Mouse (Mus musculus) mature B cell (primary cell): ENCODE measurements around the gene St7.

Experiments
- in situ Hi-C: fragments of 300-500 bp; cut with MboI; formaldehyde crosslinking; loops from 2 replicates; pipeline ENCODE4 v1.14.3; 2019

St7 gene

GRCm38 (mm10) chr6:17814074-17814649 is 121.4 kb downstream of the St7 start:
- in situ Hi-C loops: no loop called here

- in situ Hi-C loops: no loop called here
These were observed 124.2 kb downstream of the St7 start for GRCm38 (mm10) chr6:17816865-17817435.

GRCm38 (mm10) chr6:17823614-17824013 is 130.9 kb downstream of the St7 start:
- in situ Hi-C loops: no loop called here

GRCm38 (mm10) chr6:17824735-17825134 is 132.0 kb downstream of the St7 start:
- in situ Hi-C loops: no loop called here

- in situ Hi-C loops: no loop called here
These were observed 135.6 kb downstream of the St7 start for GRCm38 (mm10) chr6:17828382-17828781.

GRCm38 (mm10) chr6:17829981-17830380 is 137.2 kb downstream of the St7 start:
- in situ Hi-C loops: no loop called here

- in situ Hi-C loops: no loop called here
These were observed 141.8 kb downstream of the St7 start for GRCm38 (mm10) chr6:17834493-17834892.

GRCm38 (mm10) chr6:17835693-17836092 is 143.0 kb downstream of the St7 start:
- in situ Hi-C loops: loop anchor here (5.0 kb wide), 1 partner anchor 108 kb away; no protein-coding TSS in a partner anchor

- in situ Hi-C loops: loop anchor here (5.0 kb wide), 1 partner anchor 110 kb away; no protein-coding TSS in a partner anchor
These were observed 144.9 kb downstream of the St7 start for GRCm38 (mm10) chr6:17837676-17838075.

GRCm38 (mm10) chr6:17840431-17840830 is 147.7 kb downstream of the St7 start:
- in situ Hi-C loops: loop anchor here (10.0 kb wide), 1 partner anchor 166 kb away; no protein-coding TSS in a partner anchor

GRCm38 (mm10) chr6:17842759-17843158 is 150.0 kb downstream of the St7 start:
- in situ Hi-C loops: loop anchor here (10.0 kb wide), 1 partner anchor 168 kb away; no protein-coding TSS in a partner anchor

- in situ Hi-C loops: no loop called here
These were observed 158.6 kb downstream of the St7 start for GRCm38 (mm10) chr6:17851316-17851715.

- in situ Hi-C loops: no loop called here
These were observed 161.0 kb downstream of the St7 start for GRCm38 (mm10) chr6:17853587-17854274.

GRCm38 (mm10) chr6:17855616-17856015 is 162.9 kb downstream of the St7 start:
- in situ Hi-C loops: no loop called here

GRCm38 (mm10) chr6:17859564-17859963 is 166.8 kb downstream of the St7 start:
- in situ Hi-C loops: no loop called here

GRCm38 (mm10) chr6:17860463-17860862 is 167.7 kb downstream of the St7 start:
- in situ Hi-C loops: no loop called here

- in situ Hi-C loops: no loop called here
These were observed 175.1 kb downstream of the St7 start for GRCm38 (mm10) chr6:17867796-17868195.

- in situ Hi-C loops: no loop called here
These were observed 179.2 kb downstream of the St7 start for GRCm38 (mm10) chr6:17871831-17872372.

- in situ Hi-C loops: no loop called here
These were observed 182.9 kb downstream of the St7 start for GRCm38 (mm10) chr6:17875606-17876005.

- in situ Hi-C loops: no loop called here
These were observed 183.4 kb downstream of the St7 start for GRCm38 (mm10) chr6:17876023-17876613.

GRCm38 (mm10) chr6:17876670-17877179 is 184.0 kb downstream of the St7 start:
- in situ Hi-C loops: no loop called here

- in situ Hi-C loops: no loop called here
These were observed 190.2 kb downstream of the St7 start for GRCm38 (mm10) chr6:17882943-17883342.
